Mouse (Mus musculus) forebrain, postnatal 0 days (tissue): Measurements from ENCODE around the gene Zfp648. TPM values are rescaled to one million over a fixed set of nuclear protein-coding genes. Genes with fewer than 3 reads are reported as not detected.

Experiments used
- ATAC-seq: fragments of 200-750 bp; cut with Nextera tagmentation; 2 replicates; pipeline ENCODE4 v1.8.0; 2017; ENCODE audit warnings: mild to moderate bottlenecking, moderate library complexity
- DNase-seq: peaks from one replicate; pipeline ENCODE4 v3.0.0-alpha.2; 2015
- H3K27ac ChIP-seq: fragments of 300-500 bp; sonication (generic); 2 replicates; pipeline ENCODE4 v1.5.1; 2014; ENCODE audit warnings: low read depth, mild to moderate bottlenecking, antibody characterized with exemption, low read length, moderate library complexity, mixed read lengths
- H3K27me3 ChIP-seq: fragments of 300-500 bp; sonication (generic); 2 replicates; pipeline ENCODE4 v1.6.1; 2014; ENCODE audit warnings: mild to moderate bottlenecking, low read length, mixed read lengths; ENCODE audit not compliant: insufficient read depth
- H3K36me3 ChIP-seq: fragments of 300-500 bp; sonication (generic); 2 replicates; pipeline ENCODE4 v1.6.1; 2014; ENCODE audit warnings: mild to moderate bottlenecking, moderate library complexity; ENCODE audit not compliant: insufficient read depth
- H3K4me1 ChIP-seq: fragments of 300-500 bp; sonication (generic); 2 replicates; pipeline ENCODE4 v1.6.1; 2014; ENCODE audit warnings: antibody characterized with exemption; ENCODE audit not compliant: insufficient read depth
- H3K4me2 ChIP-seq: fragments of 300-500 bp; sonication (generic); 2 replicates; pipeline ENCODE4 v1.6.1; 2014; ENCODE audit warnings: low read depth, mild to moderate bottlenecking, moderate library complexity
- H3K4me3 ChIP-seq: fragments of 300-500 bp; sonication (generic); 2 replicates; pipeline ENCODE4 v1.5.1; 2014; ENCODE audit warnings: low read depth, low read length, mixed read lengths
- H3K9ac ChIP-seq: fragments of 300-500 bp; sonication (generic); 2 replicates; pipeline ENCODE4 v1.6.1; 2014; ENCODE audit warnings: mild to moderate bottlenecking
- H3K9me3 ChIP-seq: fragments of 300-500 bp; sonication (generic); 2 replicates; pipeline ENCODE4 v1.6.1; 2016; ENCODE audit warnings: low read length
- CTCF ChIP-seq: sonication (generic); IDR thresholded peaks from 2 replicates; pipeline ENCODE4 v1.5.1; 2016; ENCODE audit warnings: antibody characterized with exemption, control low read depth, low read depth
- WGBS: fragments of 180-500 bp; shearing (Covaris S2); extraction: QIAGEN DNeasy Blood & Tissue Kit; methylation state at CpG from one replicate; pipeline ENCODE4 v1.1.7; 2014; 5-methylcytosine and 5-hydroxymethylcytosine counted together
- polyA plus RNA-seq: library from polyadenylated mRNA; unstranded; fragments of >200 nt; fragmentation: Nextera tagmentation; extraction: Ambion mirVana; gene quantifications from 2 replicates; pipeline ENCODE4 v1.2.1, GENCODE M21; 2015
- total RNA-seq: library from RNA; depleted of rRNA; stranded (reverse); fragments of >200 nt; gene quantifications from 2 replicates; pipeline ENCODE4 v1.2.3, GENCODE M21; 2014; rRNA removed

The Zfp648 gene
- total RNA-seq = 0.15 and 0.19 TPM in 2 replicates
- 0.74 and 0.93 TPM in 2 replicates for polyA plus RNA-seq

DNA sequence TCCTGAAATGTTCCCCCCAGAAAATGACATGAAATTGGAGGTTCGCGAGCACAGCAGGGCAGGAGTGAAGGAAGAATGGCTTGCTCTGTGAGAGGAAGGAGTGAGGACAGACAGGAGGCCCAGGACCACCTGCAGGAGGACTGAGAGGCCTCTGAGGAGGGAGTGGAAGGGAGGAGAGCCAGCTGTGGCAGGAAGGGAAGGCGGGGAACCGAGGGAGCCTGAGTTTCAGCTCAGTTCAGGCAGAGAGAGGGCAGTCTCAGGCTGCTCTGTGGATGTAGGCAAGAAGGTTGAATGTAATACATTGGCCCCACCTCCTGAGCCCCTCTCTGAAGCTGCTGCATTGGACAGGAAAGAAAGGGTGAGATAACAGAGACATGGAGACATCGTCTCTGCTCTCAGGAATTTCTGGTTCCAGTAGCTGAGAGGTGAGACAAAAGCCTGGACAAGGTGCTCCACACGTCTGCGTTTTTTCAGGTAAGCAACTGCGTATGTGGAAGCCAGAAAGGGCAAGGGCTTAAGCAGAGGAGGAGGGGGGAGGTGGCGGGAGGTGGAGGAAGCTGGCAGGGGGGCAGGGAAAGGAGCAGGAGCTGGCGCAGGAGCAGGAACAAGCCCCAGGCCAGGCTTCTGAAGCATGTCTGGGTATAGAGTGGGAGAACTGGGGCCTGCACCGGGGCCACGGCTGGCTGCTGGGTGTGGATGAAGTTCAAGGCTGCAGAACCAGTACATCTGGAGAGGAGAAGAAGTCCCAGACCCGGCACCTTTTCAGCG is at the start of gene Zfp648:
TSS of gene Zfp648 (plus strand) at position 233 of the 768 bp plus-strand sequence.
- Histone ChIP-seq H3K4me3 (no peak within 1 kb of the TSS), H3K9me3 (no peaks in the 10 kb centered on the region), H3K4me2 (no peak within 1 kb of the TSS), H3K9ac (no peak within 1 kb of the TSS), H3K27me3 (peaks cover 16% of the 10 kb centered on the region), H3K4me1 (0 out of 2 replicates have a peak, but pooled peaks cover 8% of the 10 kb centered on the region), H3K27ac (no peak within 1 kb of the TSS), H3K36me3 (no peaks in the 10 kb centered on the region)
- 42% methylated on average over 14 of the region's 14 CpGs for WGBS
- ATAC-seq (no peak), DNase-seq (no peak)
- TF ChIP-seq CTCF = no peak

DNA sequence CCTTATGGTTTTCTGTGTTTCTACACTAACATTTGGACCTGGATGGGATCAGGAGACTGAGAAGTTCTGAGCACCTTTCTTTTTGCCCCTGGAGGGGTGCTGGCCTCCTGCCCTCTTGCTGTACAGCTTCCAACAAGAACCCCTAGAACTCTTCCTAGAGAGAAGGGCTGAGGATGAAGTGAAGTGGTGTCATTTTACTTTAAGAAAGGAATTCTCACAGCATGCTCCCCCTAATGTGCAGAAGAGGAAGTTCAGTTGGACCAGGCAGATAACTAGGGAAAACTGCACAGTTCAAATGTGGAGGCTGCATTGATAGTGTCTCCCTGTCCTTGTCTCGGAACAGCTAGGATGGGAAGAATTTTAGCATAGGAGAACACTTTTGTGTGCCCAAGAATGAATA is 48.4 kb upstream of the Zfp648 start:
- no peak for ATAC-seq
- Histone ChIP-seq H3K27me3 (no peaks in the 10 kb centered on the region), H3K36me3 (no peaks in the 10 kb centered on the region), H3K9ac (no peak overlapping the region), H3K4me3 (no peak overlapping the region), H3K4me1 (no peaks in the 10 kb centered on the region; the same call in 1 of the 2 replicates), H3K27ac (no peak overlapping the region), H3K4me2 (no peak overlapping the region), H3K9me3 (no peaks in the 10 kb centered on the region)
- WGBS = 41% methylated on average over 1 of the region's 1 CpGs
- peak; percentile 54 for TF ChIP-seq CTCF
- no peak for DNase-seq

DNA sequence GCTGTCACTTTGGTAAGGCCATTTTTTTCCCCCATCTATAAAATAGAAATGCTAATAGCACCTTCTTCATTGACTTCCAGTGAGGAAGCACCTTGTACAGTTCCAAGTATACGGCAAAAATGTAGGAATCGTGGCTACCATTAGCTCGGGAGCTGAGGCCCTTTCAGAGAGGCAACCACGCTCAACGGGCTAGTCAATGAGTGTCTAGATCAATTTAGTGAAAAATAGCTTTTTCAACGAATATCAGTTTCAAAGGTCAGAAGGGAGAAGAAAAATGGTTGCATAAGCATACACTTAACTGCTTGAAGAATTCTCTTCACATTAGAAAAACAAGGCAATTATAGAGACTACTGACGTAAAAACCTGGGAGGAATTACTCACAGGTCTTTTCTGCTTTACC is 47.2 kb upstream of the Zfp648 start:
- ATAC-seq (no peak), DNase-seq (no peak)
- TF ChIP-seq CTCF = no peak
- Histone ChIP-seq H3K4me3 (no peak overlapping the region), H3K27ac (no peak overlapping the region), H3K4me2 (no peak overlapping the region), H3K36me3 (no peaks in the 10 kb centered on the region), H3K4me1 (no peaks in the 10 kb centered on the region; the same call in 1 of the 2 replicates), H3K9ac (no peak overlapping the region), H3K27me3 (no peaks in the 10 kb centered on the region), H3K9me3 (no peaks in the 10 kb centered on the region)
- WGBS = 89% methylated on average over 7 of the region's 7 CpGs

DNA sequence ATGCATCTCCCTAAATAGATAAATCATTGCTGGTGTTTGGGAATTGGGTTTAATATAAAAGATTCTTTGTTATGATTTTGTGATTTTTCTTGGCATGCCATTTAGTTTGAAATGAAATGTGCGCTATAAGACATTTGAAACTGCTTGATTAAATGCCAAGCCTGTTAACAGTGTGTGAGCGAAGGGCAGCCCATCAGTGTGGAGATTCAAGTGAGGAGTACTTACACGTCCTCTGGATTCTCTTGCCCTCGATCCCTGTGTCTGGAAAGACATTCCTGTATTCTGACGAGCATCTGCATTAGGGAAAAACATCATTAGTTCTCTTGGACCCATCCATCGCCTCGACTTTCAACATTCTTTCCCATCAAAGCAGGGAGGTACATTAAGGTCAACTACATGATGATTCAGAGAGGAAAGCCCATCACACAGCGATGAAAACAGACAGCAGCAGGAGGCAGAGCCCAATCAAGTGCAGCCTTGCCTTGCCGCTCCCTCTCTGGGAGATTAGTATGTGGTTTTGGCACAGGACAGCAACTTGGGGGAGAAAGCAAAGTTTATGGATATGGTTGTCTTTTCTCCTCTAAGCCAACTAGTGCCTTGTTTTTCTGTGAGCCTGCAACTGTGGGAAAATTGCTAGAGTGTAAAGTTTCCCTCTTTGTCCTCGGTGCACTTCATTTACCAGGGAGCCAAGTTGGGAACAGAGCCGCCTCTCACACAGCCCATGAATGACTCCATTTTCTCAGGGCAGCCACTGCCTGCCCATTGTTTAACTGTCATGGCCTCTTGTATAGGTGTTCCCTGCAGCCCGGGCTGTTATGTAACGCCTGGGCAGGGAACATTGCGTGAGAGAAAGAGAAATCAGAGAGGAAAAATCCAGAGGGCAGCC is 44.6 kb upstream of the Zfp648 start:
- H3K36me3 ChIP-seq = no peaks in the 10 kb centered on the region
- peak; percentile 95 for ATAC-seq
- 12% methylated on average over 14 of the region's 14 CpGs for WGBS
- no peaks in the 10 kb centered on the region for H3K27me3 ChIP-seq
- TF ChIP-seq CTCF = no peak
- peak; percentile 59 for DNase-seq
- H3K4me1 ChIP-seq = no peaks in the 10 kb centered on the region
- no peaks in the 10 kb centered on the region for H3K9me3 ChIP-seq
- H3K27ac ChIP-seq = peak overlapping the region; percentile 62; the same call in 1 of the 2 replicates
- H3K4me2 ChIP-seq = no peak overlapping the region
- no peak overlapping the region for H3K9ac ChIP-seq
- H3K4me3 ChIP-seq = no peak overlapping the region

DNA sequence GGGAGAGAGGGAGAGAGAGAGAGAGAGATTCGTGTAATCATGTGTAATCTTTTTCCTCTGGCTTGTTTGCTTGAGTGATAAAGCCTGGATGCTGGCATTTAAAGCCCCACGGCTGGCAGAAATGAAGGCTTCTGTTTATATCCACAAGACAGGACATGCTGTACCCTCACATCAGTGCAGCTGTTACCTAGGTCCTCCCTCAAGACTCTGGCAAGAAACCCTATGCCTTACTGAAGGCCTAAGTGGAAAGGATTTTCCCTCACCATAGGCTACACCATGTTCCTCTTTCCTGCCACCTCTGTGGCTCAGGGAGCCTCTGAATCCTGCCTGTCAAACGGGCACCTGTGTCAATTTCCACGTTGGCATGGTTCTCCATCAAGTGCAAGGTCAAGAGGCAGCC is 43.9 kb upstream of the Zfp648 start:
- 27% methylated on average over 4 of the region's 4 CpGs for WGBS

DNA sequence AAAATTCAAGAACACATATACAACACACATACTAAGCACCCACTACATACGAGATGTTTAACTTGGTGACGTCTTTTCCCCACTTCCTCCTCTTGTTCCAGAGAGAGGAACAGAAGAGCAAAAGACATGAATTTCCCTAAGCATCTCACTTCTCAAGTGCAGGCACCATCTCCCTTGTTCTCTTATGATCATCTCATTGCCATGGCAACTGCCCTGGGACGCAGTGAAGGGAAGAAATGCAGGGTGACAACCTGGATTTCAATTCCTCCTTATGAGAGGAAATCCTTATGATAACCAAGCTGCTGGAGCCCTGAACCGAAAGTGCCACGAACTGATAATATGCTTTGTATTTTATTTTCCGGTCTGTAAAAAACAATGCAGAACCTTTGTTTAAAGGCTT is 33.3 kb upstream of the Zfp648 start:
- H3K4me1 ChIP-seq = no peaks in the 10 kb centered on the region
- H3K36me3 ChIP-seq = no peaks in the 10 kb centered on the region
- H3K9ac ChIP-seq = no peak overlapping the region
- H3K9me3 ChIP-seq = no peaks in the 10 kb centered on the region
- WGBS = 77% methylated on average over 6 of the region's 6 CpGs
- H3K4me2 ChIP-seq = no peak overlapping the region
- no peak for DNase-seq
- H3K27me3 ChIP-seq = no peaks in the 10 kb centered on the region
- H3K4me3 ChIP-seq = no peak overlapping the region
- H3K27ac ChIP-seq = no peak overlapping the region
- no peak for ATAC-seq
- TF ChIP-seq CTCF = no peak

More for the DNA sequence above, 43.9 kb upstream of the Zfp648 start:
- Histone ChIP-seq H3K4me3 (no peak overlapping the region), H3K36me3 (no peaks in the 10 kb centered on the region), H3K4me1 (no peaks in the 10 kb centered on the region), H3K27me3 (no peaks in the 10 kb centered on the region), H3K9ac (no peak overlapping the region), H3K27ac (peak overlapping the region; percentile 62; the same call in 1 of the 2 replicates), H3K4me2 (no peak overlapping the region), H3K9me3 (no peaks in the 10 kb centered on the region)
- DNase-seq = peak; percentile 17
- no peak for TF ChIP-seq CTCF
- ATAC-seq = peak; percentile 53

DNA sequence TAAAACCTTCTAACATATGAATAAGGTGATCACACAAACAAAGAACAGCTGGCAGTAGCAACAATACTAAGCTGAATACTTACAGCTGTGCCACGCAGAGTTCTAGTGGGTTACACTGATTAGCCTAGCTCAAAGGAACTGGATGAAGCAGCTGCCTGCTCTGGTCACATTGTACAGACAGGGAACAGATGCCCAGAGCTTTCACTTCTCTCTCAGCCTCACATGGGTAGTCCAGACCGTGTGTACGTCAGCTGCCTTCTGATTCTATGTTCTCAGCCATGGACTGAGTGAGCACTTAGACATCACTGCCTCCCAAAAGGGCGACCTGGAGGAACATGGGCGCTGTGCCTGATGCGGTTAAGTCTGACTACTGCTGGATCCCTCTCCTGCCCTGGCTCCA is 25.7 kb upstream of the Zfp648 start:
- H3K27ac ChIP-seq = no peak overlapping the region
- peak; percentile 85 for ATAC-seq

More for the DNA sequence above, 25.7 kb upstream of the Zfp648 start:
- Histone ChIP-seq H3K4me1 (no peaks in the 10 kb centered on the region), H3K9ac (no peak overlapping the region), H3K36me3 (no peaks in the 10 kb centered on the region), H3K4me2 (no peak overlapping the region), H3K27me3 (no peaks in the 10 kb centered on the region), H3K9me3 (no peaks in the 10 kb centered on the region), H3K4me3 (no peak overlapping the region)
- DNase-seq = no peak
- WGBS = 69% methylated on average over 6 of the region's 6 CpGs
- TF ChIP-seq CTCF = no peak
